Mouse (Mus musculus) midbrain, embryonic 12.5 days (tissue): ENCODE data around the gene Slc7a7. TPM values are rescaled to one million over a fixed set of nuclear protein-coding genes. Genes with fewer than 3 reads are reported as not detected.
A peak's percentile ranks its signal among the peaks of the same experiment; 100 is the strongest.
"Not testable (repeated sequence)": the region's sequence is repeated elsewhere in the genome, so short reads cannot be mapped to it uniquely, and the experiment has no call there.

Source experiments
- ATAC-seq: fragments of 200-750 bp; cut with Nextera tagmentation; 2 replicates; pipeline ENCODE4 v1.8.0; 2017; ENCODE audit warnings: low read depth, moderate TSS enrichment, moderate library complexity; ENCODE audit not compliant: low FRiP score
- H3K27ac ChIP-seq: fragments of 300-500 bp; sonication (generic); replicated peaks from 2 replicates; pipeline ENCODE4 v1.5.1; 2016; ENCODE audit warnings: mild to moderate bottlenecking
- H3K27me3 ChIP-seq: fragments of 300-500 bp; sonication (generic); 2 replicates; pipeline ENCODE4 v1.6.1; 2016; ENCODE audit warnings: mild to moderate bottlenecking
- H3K36me3 ChIP-seq: fragments of 300-500 bp; sonication (generic); 2 replicates; pipeline ENCODE4 v1.6.1; 2016
- H3K4me1 ChIP-seq: fragments of 300-500 bp; sonication (generic); 2 replicates; pipeline ENCODE4 v1.6.1; 2016
- H3K4me2 ChIP-seq: fragments of 300-500 bp; sonication (generic); replicated peaks from 2 replicates; pipeline ENCODE4 v1.6.1; 2016; ENCODE audit warnings: mild to moderate bottlenecking, moderate library complexity
- H3K4me3 ChIP-seq: fragments of 300-500 bp; sonication (generic); 2 replicates; pipeline ENCODE4 v1.5.1; 2016; ENCODE audit warnings: mild to moderate bottlenecking
- H3K9ac ChIP-seq: fragments of 300-500 bp; sonication (generic); replicated peaks from 2 replicates; pipeline ENCODE4 v1.6.1; 2016; ENCODE audit warnings: mild to moderate bottlenecking, moderate library complexity
- H3K9me3 ChIP-seq: fragments of 300-500 bp; sonication (generic); 2 replicates; pipeline ENCODE4 v1.6.1; 2016; ENCODE audit warnings: mild to moderate bottlenecking
- WGBS: fragments of 180-500 bp; shearing (Covaris S2); methylation state at CpG from one replicate; pipeline ENCODE4 v1.1.7; 2016; 5-methylcytosine and 5-hydroxymethylcytosine counted together
- polyA plus RNA-seq: library from polyadenylated mRNA; unstranded; fragments of >200 nt; fragmentation: Nextera tagmentation; extraction: Ambion mirVana; gene quantifications from 2 replicates; pipeline ENCODE4 v1.2.1, GENCODE M21; 2016

The Slc7a7 gene
- polyA plus RNA-seq, 1 experiment from 2014 or later, result 4.7 TPM

DNA sequence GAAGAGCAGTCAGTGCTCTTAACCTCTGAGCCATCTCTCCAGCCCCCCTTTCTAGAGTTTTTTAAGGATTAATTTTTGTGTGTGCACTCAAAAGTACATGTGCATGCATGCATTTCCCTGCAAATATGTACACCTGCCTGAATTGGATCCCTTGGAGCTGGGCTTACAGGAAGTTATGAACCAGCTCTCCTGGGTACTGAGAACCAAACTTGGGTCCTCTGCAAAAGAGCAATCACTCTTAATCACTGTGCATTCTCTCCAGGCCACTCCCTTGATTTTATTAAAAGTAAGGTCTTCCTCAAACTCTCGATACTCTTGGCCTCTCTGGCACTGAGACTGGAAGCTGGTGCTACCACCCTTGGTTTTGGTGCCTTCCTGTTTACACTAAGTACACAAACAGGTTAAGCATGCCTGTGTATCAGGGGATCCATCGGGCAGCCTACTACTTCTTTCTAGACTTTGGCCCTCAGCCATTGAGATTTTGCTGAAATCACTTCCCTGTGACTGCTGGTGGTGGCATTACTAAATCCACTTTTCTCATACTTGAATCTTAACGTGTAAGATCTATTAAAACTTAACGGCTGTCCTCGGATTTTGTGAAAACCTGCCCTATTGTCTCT is 52.4 kb downstream of the Slc7a7 start:
- H3K36me3 ChIP-seq, result peaks cover 60% of the 10 kb centered on the region
- H3K9me3 ChIP-seq, result no peaks in the 10 kb centered on the region
- 96% methylated on average over 5 of the region's 5 CpGs for WGBS
- H3K4me1 ChIP-seq, result peaks cover 10% of the 10 kb centered on the region
- no peak overlapping the region for H3K4me3 ChIP-seq
- H3K27me3 ChIP-seq, result no peaks in the 10 kb centered on the region
- H3K27ac ChIP-seq, result no peak overlapping the region
- ATAC-seq, result no peak
- H3K4me2 ChIP-seq, result no peak overlapping the region
- no peak overlapping the region for H3K9ac ChIP-seq

DNA sequence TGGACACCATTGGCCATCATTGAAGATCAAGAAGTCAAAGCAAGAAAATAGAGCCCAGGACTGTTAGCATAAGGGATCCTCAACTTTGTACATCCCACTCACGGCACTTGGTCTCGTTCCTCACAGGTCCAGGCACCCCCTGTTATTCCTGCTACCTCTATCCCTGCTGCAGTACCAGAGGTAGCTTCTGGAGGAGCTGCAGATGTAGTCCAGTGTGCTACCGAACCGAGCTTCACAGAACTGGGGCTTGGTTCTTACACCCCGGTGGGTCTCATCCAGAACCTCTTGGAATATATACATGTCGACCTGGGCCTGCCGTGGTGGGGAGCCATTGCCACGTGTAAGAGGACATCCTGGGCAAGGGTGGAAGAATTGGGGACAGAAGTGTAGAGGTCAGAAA is 54.4 kb downstream of the Slc7a7 start:
- H3K9me3 ChIP-seq, result no peaks in the 10 kb centered on the region
- no peak for ATAC-seq
- H3K36me3 ChIP-seq, result peaks cover 40% of the 10 kb centered on the region
- H3K4me2 ChIP-seq, result no peak overlapping the region
- H3K9ac ChIP-seq, result no peak overlapping the region
- H3K27me3 ChIP-seq, result no peaks in the 10 kb centered on the region
- no peak overlapping the region for H3K27ac ChIP-seq
- H3K4me3 ChIP-seq, result no peak overlapping the region
- 96% methylated on average over 8 of the region's 8 CpGs for WGBS
- peaks cover 10% of the 10 kb centered on the region for H3K4me1 ChIP-seq

DNA sequence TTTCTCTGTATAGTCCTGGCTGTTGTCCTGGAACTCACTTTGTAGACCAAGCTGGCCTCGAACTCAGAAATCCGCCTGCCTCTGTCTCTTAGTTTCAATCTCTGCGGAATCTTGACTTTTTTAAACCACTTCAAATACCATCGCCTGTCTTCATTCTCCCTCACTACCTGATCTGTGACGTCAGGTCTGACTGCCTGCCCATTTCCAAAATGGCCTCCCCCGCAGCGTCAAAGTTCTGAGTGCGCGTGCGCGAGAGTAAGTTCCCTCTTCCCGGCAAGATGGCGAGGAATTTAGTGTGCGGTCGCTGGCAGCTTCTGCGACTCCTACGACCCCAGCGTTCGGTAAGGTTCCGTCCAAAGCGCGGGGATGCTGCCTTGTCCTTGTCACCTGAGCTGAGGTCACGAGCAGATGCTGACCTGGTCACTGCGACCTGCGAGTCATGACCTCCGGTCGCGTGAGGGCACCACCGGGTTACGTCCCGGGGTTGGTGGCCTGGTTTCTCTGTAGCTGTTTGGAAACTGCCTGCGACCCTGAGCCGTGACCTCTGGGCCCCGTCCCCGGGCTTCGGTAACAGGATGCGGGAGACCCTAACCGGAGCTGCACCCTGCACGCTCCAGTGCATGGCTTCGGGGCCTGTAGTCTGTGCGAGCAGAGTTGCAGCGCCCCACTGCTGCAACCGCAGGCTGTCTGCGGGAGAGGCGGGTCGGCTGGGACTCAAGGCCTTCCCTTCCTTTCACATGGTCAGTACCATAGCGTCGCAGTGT is 56.8 kb downstream of the Slc7a7 start, which contains the start of gene Oxa1l:
Oxa1l (plus strand) TSS at position 258 of the 764 bp plus-strand sequence.
- Histone ChIP-seq H3K4me2 (peak within 1 kb of the TSS; percentile 83), H3K4me3 (peak within 1 kb of the TSS; percentile 85), H3K27ac (peak within 1 kb of the TSS; percentile 80), H3K9ac (peak within 1 kb of the TSS; percentile 87), H3K4me1 (peaks cover 10% of the 10 kb centered on the region), H3K27me3 (no peaks in the 10 kb centered on the region), H3K36me3 (peaks cover 19% of the 10 kb centered on the region), H3K9me3 (no peaks in the 10 kb centered on the region)
- ATAC-seq, result peak; percentile 91
- under 1% methylated on average over 48 of the region's 48 CpGs for WGBS

DNA sequence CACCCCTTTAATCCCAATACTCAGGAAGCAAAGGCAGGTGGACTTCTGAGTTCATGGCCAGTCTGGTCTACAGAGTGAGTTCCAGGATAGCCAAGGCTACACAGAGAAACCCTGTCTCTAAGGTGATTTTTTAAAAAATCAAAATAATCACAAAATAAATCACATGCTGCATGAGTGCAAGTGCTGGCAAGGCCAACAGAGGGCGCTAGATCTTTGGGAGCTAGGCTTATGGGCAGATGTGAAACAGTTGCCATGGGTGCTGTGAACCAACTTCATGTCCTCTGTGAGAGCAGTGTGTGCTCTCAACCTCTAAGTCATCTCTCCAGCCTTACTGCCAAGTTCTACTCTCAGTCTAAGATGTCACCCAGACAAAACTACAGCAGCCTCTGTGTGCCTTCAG is 63.2 kb downstream of the Slc7a7 start:
- Histone ChIP-seq H3K9me3 (0 out of 2 replicates have a peak, but pooled peaks cover 2% of the 10 kb centered on the region), H3K27me3 (no peaks in the 10 kb centered on the region), H3K4me3 (no peak overlapping the region), H3K9ac (no peak overlapping the region), H3K4me1 (no peaks in the 10 kb centered on the region), H3K27ac (no peak overlapping the region), H3K4me2 (no peak overlapping the region), H3K36me3 (no peaks in the 10 kb centered on the region)
- WGBS, result 44% methylated on average over 1 of the region's 1 CpGs
- no peak for ATAC-seq

- H3K9me3 ChIP-seq, result 0 out of 2 replicates have a peak, but pooled peaks cover 5% of the 10 kb centered on the region
- H3K4me2 ChIP-seq, result no peak overlapping the region
- no peaks in the 10 kb centered on the region for H3K4me1 ChIP-seq
- no peaks in the 10 kb centered on the region for H3K36me3 ChIP-seq
- no peak overlapping the region for H3K27ac ChIP-seq
- no peaks in the 10 kb centered on the region for H3K27me3 ChIP-seq
- no peak overlapping the region for H3K4me3 ChIP-seq
- ATAC-seq, result no peak
- H3K9ac ChIP-seq, result no peak overlapping the region
- 92% methylated on average over 8 of the region's 8 CpGs for WGBS
Observed at GRCm38 (mm10) chr14:54352314-54352713, 65.3 kb downstream of the Slc7a7 start.

DNA sequence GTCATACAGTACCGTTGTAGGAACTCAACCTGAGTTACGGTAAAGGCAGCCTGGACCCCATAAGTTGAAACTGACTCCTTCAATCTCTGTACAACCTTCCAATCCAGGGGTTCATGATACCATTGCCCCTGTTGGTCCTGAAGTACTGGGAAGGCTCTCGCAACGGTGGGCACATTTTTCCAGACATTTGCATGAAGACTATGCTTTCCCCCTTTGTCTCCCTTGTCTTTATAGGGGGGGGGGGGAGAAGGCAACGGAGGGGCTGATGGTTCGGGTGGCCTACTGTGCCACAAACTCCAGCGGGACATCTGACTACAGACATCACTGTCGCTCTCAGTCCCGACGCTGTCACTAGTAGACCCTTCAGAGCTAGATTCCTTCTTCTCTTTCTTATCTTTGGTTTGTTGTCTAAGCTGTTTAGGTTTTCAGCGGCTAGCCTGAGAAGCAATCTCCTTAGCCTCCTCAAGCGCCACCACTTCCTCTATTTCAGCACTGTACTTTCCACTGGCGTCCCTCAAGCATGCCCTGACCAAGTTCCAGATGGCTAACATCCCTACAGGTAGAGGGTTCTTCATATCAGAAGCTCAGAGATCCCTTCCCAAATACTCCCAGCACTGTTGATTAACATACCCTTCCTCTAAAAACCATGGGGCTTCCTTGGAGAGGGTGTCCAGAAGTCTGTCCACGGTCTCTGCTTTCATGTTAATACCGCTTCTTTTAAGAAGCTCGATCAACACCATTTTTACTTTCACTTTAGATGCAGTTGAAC is 66.6 kb downstream of the Slc7a7 start:
- 94% methylated on average over 16 of the region's 16 CpGs for WGBS
- H3K4me2 ChIP-seq, H3K4me1 ChIP-seq, H3K9ac ChIP-seq, H3K27me3 ChIP-seq, H3K9me3 ChIP-seq, H3K27ac ChIP-seq, H3K36me3 ChIP-seq, ATAC-seq, H3K4me3 ChIP-seq: not testable (repeated sequence)

- not testable (repeated sequence) for H3K9ac ChIP-seq, H3K9me3 ChIP-seq, ATAC-seq, H3K4me1 ChIP-seq, H3K4me3 ChIP-seq, H3K27me3 ChIP-seq, H3K27ac ChIP-seq, H3K36me3 ChIP-seq, H3K4me2 ChIP-seq
- 34% methylated on average over 2 of the region's 2 CpGs for WGBS
Observed at GRCm38 (mm10) chr14:54341807-54342206, 75.8 kb downstream of the Slc7a7 start.

GRCm38 (mm10) chr14:54340836-54341235 is 76.7 kb downstream of the Slc7a7 start:
- no peak for ATAC-seq
- Histone ChIP-seq H3K4me3 (no peak overlapping the region), H3K27me3 (no peaks in the 10 kb centered on the region), H3K4me2 (no peak overlapping the region), H3K9ac (no peak overlapping the region), H3K4me1 (no peaks in the 10 kb centered on the region), H3K36me3 (no peaks in the 10 kb centered on the region), H3K27ac (no peak overlapping the region), H3K9me3 (no peaks in the 10 kb centered on the region)
- WGBS, result 62% methylated on average over 7 of the region's 7 CpGs

- WGBS, result 81% methylated on average over 8 of the region's 8 CpGs
- Histone ChIP-seq H3K27me3 (no peaks in the 10 kb centered on the region), H3K27ac (no peak overlapping the region), H3K4me2 (no peak overlapping the region), H3K9ac (no peak overlapping the region), H3K36me3 (no peaks in the 10 kb centered on the region), H3K9me3 (no peaks in the 10 kb centered on the region), H3K4me3 (no peak overlapping the region), H3K4me1 (peaks cover 18% of the 10 kb centered on the region; the same call in 1 of the 2 replicates)
- ATAC-seq, result no peak
Observed at GRCm38 (mm10) chr14:54333452-54334189, 84.0 kb downstream of the Slc7a7 start.

GRCm38 (mm10) chr14:54332176-54333074 is 85.2 kb downstream of the Slc7a7 start:
- Histone ChIP-seq H3K27ac (peak overlapping the region; percentile 58), H3K36me3 (no peaks in the 10 kb centered on the region), H3K9me3 (no peaks in the 10 kb centered on the region), H3K27me3 (no peaks in the 10 kb centered on the region), H3K4me2 (no peak overlapping the region), H3K4me3 (no peak overlapping the region), H3K9ac (no peak overlapping the region), H3K4me1 (peaks cover 18% of the 10 kb centered on the region; the same call in 1 of the 2 replicates)
- 57% methylated on average over 5 of the region's 5 CpGs for WGBS
- ATAC-seq, result peak; percentile 65

DNA sequence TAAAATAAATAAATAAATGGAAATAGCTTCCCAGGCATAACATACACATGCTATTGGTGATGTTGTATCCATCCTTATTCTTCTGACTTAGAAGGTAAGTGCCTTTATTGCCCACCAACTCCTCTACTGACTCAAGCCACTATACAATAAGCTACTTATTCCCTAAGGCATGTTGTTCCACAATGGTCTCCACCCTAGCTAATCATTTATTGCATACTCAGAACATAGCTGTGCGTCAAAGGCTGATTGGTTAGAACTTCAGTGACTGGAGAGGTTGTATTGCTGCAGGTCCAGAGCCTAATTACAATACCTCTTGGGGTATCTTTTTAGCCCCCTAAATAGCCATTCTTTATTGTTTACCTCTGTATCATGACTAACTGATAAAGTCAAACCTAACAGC is 86.4 kb downstream of the Slc7a7 start:
- no peak for ATAC-seq
- H3K27ac ChIP-seq, result no peak overlapping the region
- 90% methylated on average over 1 of the region's 1 CpGs for WGBS

More for the DNA sequence above, 86.4 kb downstream of the Slc7a7 start:
- Histone ChIP-seq H3K4me2 (no peak overlapping the region), H3K9ac (no peak overlapping the region), H3K4me1 (peaks cover 22% of the 10 kb centered on the region), H3K27me3 (no peaks in the 10 kb centered on the region), H3K9me3 (no peaks in the 10 kb centered on the region), H3K36me3 (no peaks in the 10 kb centered on the region), H3K4me3 (no peak overlapping the region)
